Mouse (Mus musculus) neural tube, embryonic 11.5 days (tissue): ENCODE results near the gene Babam2. TPM values are rescaled to one million over a fixed set of nuclear protein-coding genes. Genes with fewer than 3 reads are reported as not detected.
A peak's percentile ranks its signal among the peaks of the same experiment; 100 is the strongest.

ENCODE experiments used
- ATAC-seq: fragments of 200-750 bp; cut with Nextera tagmentation; 2 replicates; pipeline ENCODE4 v1.8.0; 2017; ENCODE audit warnings: moderate number of reproducible peaks, mild to moderate bottlenecking, moderate TSS enrichment, moderate library complexity; ENCODE audit not compliant: insufficient read depth, low FRiP score, low TSS enrichment
- DNase-seq: peaks from one replicate; pipeline ENCODE4 v3.0.0-alpha.2; 2015; ENCODE audit warnings: low spot score
- H3K27ac ChIP-seq: fragments of 300-500 bp; sonication (generic); 2 replicates; pipeline ENCODE4 v1.5.1; 2014; ENCODE audit warnings: low read depth, mild to moderate bottlenecking, low read length
- H3K27me3 ChIP-seq: fragments of 300-500 bp; sonication (generic); 2 replicates; pipeline ENCODE4 v1.6.1; 2014; ENCODE audit warnings: mild to moderate bottlenecking, low read length, mixed read lengths; ENCODE audit not compliant: control insufficient read depth, insufficient read depth
- H3K36me3 ChIP-seq: fragments of 300-500 bp; sonication (generic); 2 replicates; pipeline ENCODE4 v1.6.1; 2014; ENCODE audit warnings: mild to moderate bottlenecking, low read length, moderate library complexity, mixed read lengths; ENCODE audit not compliant: control insufficient read depth, insufficient read depth
- H3K4me1 ChIP-seq: fragments of 300-500 bp; sonication (generic); 2 replicates; pipeline ENCODE4 v1.6.1; 2014; ENCODE audit warnings: low read length, mixed read lengths; ENCODE audit not compliant: control insufficient read depth, insufficient read depth
- H3K4me2 ChIP-seq: fragments of 300-500 bp; sonication (generic); 2 replicates; pipeline ENCODE4 v1.6.1; 2014; ENCODE audit warnings: low read depth, mild to moderate bottlenecking, moderate library complexity
- H3K4me3 ChIP-seq: fragments of 300-500 bp; sonication (generic); 2 replicates; pipeline ENCODE4 v1.5.1; 2014; ENCODE audit warnings: low read depth, low read length
- H3K9ac ChIP-seq: fragments of 300-500 bp; sonication (generic); 2 replicates; pipeline ENCODE4 v1.6.1; 2014; ENCODE audit warnings: mild to moderate bottlenecking, low read length
- H3K9me3 ChIP-seq: fragments of 300-500 bp; sonication (generic); 2 replicates; pipeline ENCODE4 v1.6.1; 2016; ENCODE audit warnings: low read length; ENCODE audit not compliant: control insufficient read depth
- WGBS: fragments of 180-500 bp; shearing (Covaris S2); extraction: QIAGEN DNeasy Blood & Tissue Kit; methylation state at CpG from one replicate; pipeline ENCODE4 v1.1.7; 2014; 5-methylcytosine and 5-hydroxymethylcytosine counted together
- polyA plus RNA-seq: library from polyadenylated mRNA; unstranded; fragments of >200 nt; fragmentation: Nextera tagmentation; extraction: Ambion mirVana; gene quantifications from 2 replicates; pipeline ENCODE4 v1.2.1, GENCODE M21; 2014

The Babam2 gene
- polyA plus RNA-seq, 1 experiment from 2014 or later: 45.0 TPM

DNA sequence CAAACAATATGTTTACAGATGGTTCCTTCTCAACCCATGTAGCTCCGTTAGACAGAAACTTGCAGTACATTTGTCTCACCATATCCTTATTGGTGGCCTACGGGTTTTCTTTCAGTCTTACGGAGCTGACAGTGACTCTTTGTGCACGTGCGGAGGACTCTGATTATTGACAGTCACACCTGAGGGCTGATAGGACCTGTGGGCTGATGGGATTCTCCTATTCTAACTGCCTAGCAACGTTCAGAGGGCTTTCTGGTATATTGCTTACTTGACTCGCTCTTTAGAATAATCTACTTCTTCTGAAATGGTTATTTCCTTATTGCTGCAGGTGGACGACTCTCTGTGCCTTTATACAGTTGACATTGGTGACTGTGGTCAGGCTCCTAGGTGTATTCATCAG lies 243.4 kb downstream of the Babam2 start:
- no peak overlapping the region for H3K9ac ChIP-seq
- H3K4me3 ChIP-seq: no peak overlapping the region
- no peaks in the 10 kb centered on the region for H3K9me3 ChIP-seq
- H3K4me2 ChIP-seq: no peak overlapping the region
- no peak for DNase-seq
- H3K27ac ChIP-seq: no peak overlapping the region
- H3K27me3 ChIP-seq: no peaks in the 10 kb centered on the region
- no peaks in the 10 kb centered on the region for H3K4me1 ChIP-seq
- 90% methylated on average over 8 of the region's 8 CpGs for WGBS
- no peak for ATAC-seq
- no peaks in the 10 kb centered on the region for H3K36me3 ChIP-seq

DNA sequence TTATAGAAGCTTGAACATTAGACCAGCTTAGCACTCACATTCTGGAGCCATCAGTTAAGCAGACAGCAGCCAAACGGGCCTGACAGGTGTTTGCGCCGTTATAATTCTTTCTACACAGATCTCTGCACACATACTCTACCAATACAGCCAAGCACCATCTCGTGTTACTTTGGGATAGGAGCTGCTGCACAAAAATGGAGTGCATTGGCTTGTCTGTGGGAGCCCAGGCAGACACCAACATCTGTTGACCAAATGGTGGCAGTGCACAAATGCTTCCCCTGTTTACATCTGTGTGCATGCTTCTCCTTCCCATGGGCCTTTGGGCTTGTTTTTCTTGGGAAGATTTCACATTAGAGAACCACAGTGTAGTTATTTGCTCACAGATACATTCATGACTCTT lies 249.7 kb downstream of the Babam2 start:
- ATAC-seq: no peak
- no peak overlapping the region for H3K4me3 ChIP-seq
- no peaks in the 10 kb centered on the region for H3K9me3 ChIP-seq
- 48% methylated on average over 4 of the region's 4 CpGs for WGBS
- H3K27ac ChIP-seq: no peak overlapping the region
- DNase-seq: peak; percentile 20
- no peaks in the 10 kb centered on the region for H3K27me3 ChIP-seq
- no peaks in the 10 kb centered on the region for H3K4me1 ChIP-seq
- no peaks in the 10 kb centered on the region for H3K36me3 ChIP-seq
- H3K4me2 ChIP-seq: no peak overlapping the region
- H3K9ac ChIP-seq: no peak overlapping the region

DNA sequence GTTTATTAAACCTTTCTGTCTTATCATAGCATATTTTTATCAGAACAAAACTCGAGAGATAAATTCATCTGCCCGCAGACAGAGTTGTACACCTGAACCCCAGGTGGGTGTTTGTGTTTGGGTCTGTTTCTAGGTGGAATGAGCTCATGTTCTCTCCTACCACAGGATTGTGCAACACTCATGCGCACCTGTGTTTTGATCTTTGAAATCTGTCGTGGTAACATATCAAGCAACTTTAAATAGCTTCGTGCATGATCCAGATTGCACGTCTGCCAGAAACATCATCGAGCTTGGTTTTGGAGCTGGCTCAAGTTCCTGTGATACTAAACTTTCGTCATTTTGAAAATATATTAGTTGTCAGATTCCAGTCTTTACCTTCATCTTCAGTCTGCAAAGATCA lies 251.9 kb downstream of the Babam2 start:
- no peak for ATAC-seq
- no peaks in the 10 kb centered on the region for H3K9me3 ChIP-seq
- H3K27me3 ChIP-seq: no peaks in the 10 kb centered on the region
- H3K9ac ChIP-seq: no peak overlapping the region
- 91% methylated on average over 8 of the region's 8 CpGs for WGBS
- H3K4me3 ChIP-seq: no peak overlapping the region
- no peak overlapping the region for H3K27ac ChIP-seq
- DNase-seq: no peak
- no peak overlapping the region for H3K4me2 ChIP-seq
- no peaks in the 10 kb centered on the region for H3K4me1 ChIP-seq
- H3K36me3 ChIP-seq: no peaks in the 10 kb centered on the region

DNA sequence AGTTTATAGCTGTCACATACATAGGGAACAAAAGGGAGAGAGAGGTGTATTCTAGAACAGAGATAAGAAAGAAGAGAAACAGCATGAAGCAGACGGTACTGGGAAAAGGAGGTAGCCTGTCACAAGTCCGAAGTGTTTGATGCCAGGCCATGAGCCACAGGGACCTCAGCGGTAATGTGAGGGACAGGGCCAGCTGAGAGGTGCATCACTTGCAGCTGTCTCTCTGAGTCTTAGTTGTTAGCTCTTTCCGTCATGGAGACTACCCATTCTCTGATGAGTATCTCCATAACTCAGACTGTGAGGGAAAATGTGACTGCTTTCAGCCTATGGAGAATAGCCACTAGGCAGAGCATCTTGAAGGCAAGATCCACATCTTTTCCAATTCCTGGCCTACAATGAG lies 253.0 kb downstream of the Babam2 start:
- no peaks in the 10 kb centered on the region for H3K9me3 ChIP-seq
- no peak for DNase-seq
- no peak overlapping the region for H3K9ac ChIP-seq
- no peaks in the 10 kb centered on the region for H3K36me3 ChIP-seq
- no peaks in the 10 kb centered on the region for H3K4me1 ChIP-seq
- no peak for ATAC-seq
- no peak overlapping the region for H3K4me3 ChIP-seq
- H3K27ac ChIP-seq: no peak overlapping the region
- 87% methylated on average over 4 of the region's 4 CpGs for WGBS
- H3K4me2 ChIP-seq: no peak overlapping the region
- H3K27me3 ChIP-seq: no peaks in the 10 kb centered on the region

DNA sequence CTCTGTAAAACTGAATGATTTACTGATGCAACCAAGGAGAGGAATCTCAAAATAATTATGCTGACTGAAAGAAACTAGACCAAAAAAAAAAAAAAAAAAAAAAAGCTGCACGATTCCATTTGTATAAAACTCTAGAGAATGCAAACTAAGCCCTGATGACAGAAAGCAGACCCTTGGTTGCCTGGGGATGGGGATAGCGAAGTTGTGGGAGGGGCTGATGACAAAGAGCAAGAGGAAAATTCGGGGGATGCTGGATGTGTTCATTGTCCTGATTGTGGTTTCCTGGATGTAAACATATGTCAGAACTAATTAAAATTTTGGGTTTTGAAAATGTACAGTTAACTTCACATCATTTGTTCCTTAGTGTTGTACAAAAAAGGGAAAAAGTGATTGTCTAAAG lies 257.7 kb downstream of the Babam2 start:
- H3K36me3 ChIP-seq: no peaks in the 10 kb centered on the region
- ATAC-seq (no peak), DNase-seq (no peak)
- no peak overlapping the region for H3K27ac ChIP-seq
- H3K4me2 ChIP-seq: no peak overlapping the region
- 78% methylated on average over 3 of the region's 3 CpGs for WGBS
- H3K27me3 ChIP-seq: no peaks in the 10 kb centered on the region
- no peak overlapping the region for H3K9ac ChIP-seq
- no peak overlapping the region for H3K4me3 ChIP-seq
- H3K9me3 ChIP-seq: no peaks in the 10 kb centered on the region
- H3K4me1 ChIP-seq: no peaks in the 10 kb centered on the region

DNA sequence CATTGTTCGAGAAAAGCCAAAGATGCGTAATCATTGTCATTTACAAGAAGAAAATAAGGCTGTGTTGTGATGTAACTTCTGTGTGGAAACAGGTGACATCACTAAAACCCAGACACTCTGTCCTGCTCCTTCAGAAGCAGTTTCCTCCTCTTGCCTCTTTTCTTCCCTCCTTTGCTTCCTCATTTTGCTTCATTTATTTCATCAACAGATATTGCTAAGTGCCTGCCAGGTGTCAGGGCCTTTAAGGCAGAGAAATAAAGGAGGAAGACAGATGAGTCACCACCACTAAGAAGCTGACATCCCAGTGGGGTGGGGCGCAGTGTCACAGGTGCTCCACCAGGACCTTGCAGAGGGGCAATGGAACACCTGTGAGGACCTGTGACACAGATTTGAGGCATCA lies 258.9 kb downstream of the Babam2 start:
- Histone ChIP-seq H3K9ac (no peak overlapping the region), H3K27me3 (no peaks in the 10 kb centered on the region), H3K36me3 (no peaks in the 10 kb centered on the region), H3K9me3 (no peaks in the 10 kb centered on the region), H3K4me3 (no peak overlapping the region), H3K4me1 (no peaks in the 10 kb centered on the region), H3K4me2 (no peak overlapping the region), H3K27ac (no peak overlapping the region)
- DNase-seq (no peak), ATAC-seq (no peak)
- WGBS: 92% methylated on average over 3 of the region's 3 CpGs

DNA sequence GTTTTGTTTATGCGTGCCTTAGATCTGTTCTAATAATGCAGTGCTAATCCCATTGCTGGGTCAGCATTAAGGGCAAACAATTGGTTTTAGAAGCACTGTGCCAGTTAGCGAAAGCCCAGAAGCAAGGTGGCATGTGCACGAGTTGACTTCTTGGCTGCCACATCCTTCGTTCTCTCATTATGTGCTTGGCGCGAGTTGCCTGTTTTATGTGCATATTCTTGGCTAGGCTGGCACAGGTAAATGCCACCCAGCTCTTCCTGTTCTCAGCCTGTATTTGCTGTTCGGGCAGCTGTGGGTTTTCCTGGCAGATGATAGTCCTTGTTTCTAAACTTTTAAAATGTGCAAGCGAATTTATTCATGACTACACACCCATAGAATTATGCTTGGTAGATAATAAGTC lies 262.4 kb downstream of the Babam2 start:
- DNase-seq: no peak
- Histone ChIP-seq H3K4me2 (no peak overlapping the region), H3K9me3 (no peaks in the 10 kb centered on the region), H3K4me3 (no peak overlapping the region), H3K27ac (no peak overlapping the region), H3K36me3 (no peaks in the 10 kb centered on the region), H3K27me3 (no peaks in the 10 kb centered on the region), H3K9ac (no peak overlapping the region), H3K4me1 (no peaks in the 10 kb centered on the region)
- WGBS: 90% methylated on average over 8 of the region's 8 CpGs
- no peak for ATAC-seq

DNA sequence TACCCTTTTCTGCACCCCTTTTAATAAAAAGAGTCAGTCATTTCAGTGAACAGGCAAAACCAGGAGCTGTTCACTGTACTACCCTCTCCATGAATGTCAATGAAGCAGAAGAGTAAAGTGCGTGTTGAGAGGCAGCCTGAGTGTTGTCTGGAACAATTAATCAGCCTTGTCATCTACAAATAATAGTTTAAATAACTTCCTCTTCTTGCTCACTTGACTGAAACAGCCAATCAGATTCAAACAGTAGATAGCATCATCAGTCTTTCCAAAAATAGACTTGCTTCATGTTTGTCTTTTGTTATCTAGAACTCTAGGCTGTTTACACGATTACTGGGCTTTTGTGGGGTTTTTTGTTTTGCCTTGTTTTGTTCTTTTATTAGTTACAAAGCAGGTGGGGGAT lies 263.9 kb downstream of the Babam2 start:
- Histone ChIP-seq H3K27me3 (no peaks in the 10 kb centered on the region), H3K27ac (no peak overlapping the region), H3K36me3 (no peaks in the 10 kb centered on the region), H3K9me3 (no peaks in the 10 kb centered on the region), H3K4me2 (no peak overlapping the region), H3K4me1 (no peaks in the 10 kb centered on the region), H3K4me3 (no peak overlapping the region), H3K9ac (no peak overlapping the region)
- ATAC-seq (no peak), DNase-seq (no peak)
- WGBS: 66% methylated on average over 2 of the region's 2 CpGs

DNA sequence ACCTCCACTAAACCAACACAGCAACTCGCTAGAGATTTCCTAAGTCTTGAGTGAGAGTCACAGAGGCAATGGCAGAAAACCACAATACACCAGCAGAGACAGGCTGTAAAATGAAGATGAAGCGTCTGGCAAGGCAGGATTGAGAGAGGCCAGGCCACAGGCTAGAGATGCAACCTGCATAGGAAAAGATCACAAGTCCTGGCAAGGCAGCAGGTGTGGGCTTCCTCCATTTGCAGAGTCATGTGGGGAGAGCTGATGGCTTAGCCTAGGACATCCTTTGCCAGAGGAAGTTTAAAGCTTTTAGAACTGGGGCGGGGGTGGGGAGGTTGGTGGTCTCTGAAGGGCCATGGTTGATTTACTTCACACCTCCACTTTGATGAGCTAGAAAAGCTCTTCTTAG lies 264.9 kb downstream of the Babam2 start:
- Histone ChIP-seq H3K27me3 (no peaks in the 10 kb centered on the region), H3K4me2 (no peak overlapping the region), H3K36me3 (no peaks in the 10 kb centered on the region), H3K27ac (no peak overlapping the region), H3K9ac (no peak overlapping the region), H3K4me1 (no peaks in the 10 kb centered on the region), H3K4me3 (no peak overlapping the region), H3K9me3 (no peaks in the 10 kb centered on the region)
- ATAC-seq (no peak), DNase-seq (no peak)
- WGBS: 68% methylated on average over 3 of the region's 3 CpGs
